Mouse (Mus musculus): ENCODE results near the gene Fbxo7.
A peak's percentile ranks its signal among the peaks of the same experiment; 100 is the strongest.
"Not testable (repeated sequence)": the region's sequence is repeated elsewhere in the genome, so short reads cannot be mapped to it uniquely, and the experiment has no call there.

Fbxo7 gene

GRCm38 (mm10) chr10:86021749-86022473, at the start of gene Fbxo7:
TSS of gene Fbxo7 (plus strand) at chr10:86021972.
- peak; percentile 77 to 98 for DNase-seq (ENCODE audit: low spot score in 2 of 2)

- DNase-seq (ENCODE audit: low spot score in 2 of 2) = peak in 1 of 2 experiments; percentile 5
Measured at GRCm38 (mm10) chr10:85972915-85973314, 48.9 kb upstream of the Fbxo7 start.

- DNase-seq (ENCODE audit: low spot score in 2 of 2) = no peak
Measured at GRCm38 (mm10) chr10:85989412-85990115, 32.2 kb upstream of the Fbxo7 start.

GRCm38 (mm10) chr10:85992412-85992811, 29.4 kb upstream of the Fbxo7 start:
- DNase-seq (ENCODE audit: low spot score in 2 of 2) = no peak

- no peak for DNase-seq (ENCODE audit: low spot score in 2 of 2)
Measured at GRCm38 (mm10) chr10:85993836-85994235, 27.9 kb upstream of the Fbxo7 start.

- DNase-seq (ENCODE audit: low spot score in 2 of 2) = no peak
Measured at GRCm38 (mm10) chr10:85994543-85995104, 27.1 kb upstream of the Fbxo7 start.

- no peak for DNase-seq (ENCODE audit: low spot score in 2 of 2)
Measured at GRCm38 (mm10) chr10:86000447-86000846, 21.3 kb upstream of the Fbxo7 start.

GRCm38 (mm10) chr10:86006455-86006854, 15.3 kb upstream of the Fbxo7 start:
- no peak for DNase-seq (ENCODE audit: low spot score in 2 of 2)

- DNase-seq (ENCODE audit: low spot score in 2 of 2) = no peak
Measured at GRCm38 (mm10) chr10:86009688-86010087, 12.1 kb upstream of the Fbxo7 start.

GRCm38 (mm10) chr10:86010636-86011035, 11.1 kb upstream of the Fbxo7 start:
- no peak for DNase-seq (ENCODE audit: low spot score in 2 of 2)

GRCm38 (mm10) chr10:86011172-86011571, 10.6 kb upstream of the Fbxo7 start:
- DNase-seq (ENCODE audit: low spot score in 2 of 2) = no peak

- DNase-seq (ENCODE audit: low spot score in 2 of 2) = no peak
Measured at GRCm38 (mm10) chr10:86011781-86012180, 10.0 kb upstream of the Fbxo7 start, which contains the start of gene Bpifc. TSS of gene Bpifc (minus strand) at chr10:86011895.

GRCm38 (mm10) chr10:86017781-86018180, 4.0 kb upstream of the Fbxo7 start:
- DNase-seq (ENCODE audit: low spot score in 2 of 2) = no peak

- no peak for DNase-seq (ENCODE audit: low spot score in 2 of 2)
Measured at GRCm38 (mm10) chr10:86018813-86019212, 3.0 kb upstream of the Fbxo7 start.

- DNase-seq (ENCODE audit: low spot score in 2 of 2) = no peak
Measured at GRCm38 (mm10) chr10:86021408-86021748, 394 bp upstream of the Fbxo7 start.

- DNase-seq (ENCODE audit: low spot score in 2 of 2) = no peak
Measured at GRCm38 (mm10) chr10:86022474-86022816, 673 bp downstream of the Fbxo7 start.

- DNase-seq (ENCODE audit: low spot score in 2 of 2) = no peak
Measured at GRCm38 (mm10) chr10:86023149-86023548, 1.4 kb downstream of the Fbxo7 start.

GRCm38 (mm10) chr10:86025906-86026305, 4.1 kb downstream of the Fbxo7 start:
- DNase-seq (ENCODE audit: low spot score in 2 of 2) = no peak

GRCm38 (mm10) chr10:86026354-86026753, 4.6 kb downstream of the Fbxo7 start:
- no peak for DNase-seq (ENCODE audit: low spot score in 2 of 2)

- DNase-seq (ENCODE audit: low spot score in 2 of 2) = not testable (repeated sequence)
Measured at GRCm38 (mm10) chr10:86026807-86027206, 5.0 kb downstream of the Fbxo7 start.

GRCm38 (mm10) chr10:86030743-86031142, 9.0 kb downstream of the Fbxo7 start:
- no peak for DNase-seq (ENCODE audit: low spot score in 2 of 2)

GRCm38 (mm10) chr10:86032517-86032916, 10.7 kb downstream of the Fbxo7 start:
- no peak for DNase-seq (ENCODE audit: low spot score in 2 of 2)

Data from cerebellum, postnatal 4 days (tissue).